Mouse (Mus musculus): Measurements from ENCODE around the gene Kin. TPM values are rescaled to one million over a fixed set of nuclear protein-coding genes. Genes with fewer than 3 reads are reported as not detected.

The Kin gene
- polyA plus RNA-seq, 1 experiment from 2014 or later, result 29.2 TPM

GRCm38 (mm10) chr2:10082737-10083136 lies 2.3 kb downstream of the Kin start:
- 63% methylated on average over 1 of the region's 1 CpGs for WGBS
- no peak for ATAC-seq (ENCODE audit: insufficient read depth)

GRCm38 (mm10) chr2:10087256-10087850 lies 7.0 kb downstream of the Kin start:
- no peaks in the 10 kb centered on the region for H3K4me1 ChIP-seq (ENCODE audit: insufficient read depth)
- no peak overlapping the region for H3K9ac ChIP-seq
- no peak overlapping the region for H3K4me2 ChIP-seq
- H3K36me3 ChIP-seq (ENCODE audit: insufficient read depth), result peaks cover 64% of the 10 kb centered on the region
- ATAC-seq (ENCODE audit: insufficient read depth), result no peak
- no peak for TF ChIP-seq CTCF (IDR thresholded peaks at IDR 0.05; ENCODE audit: low read depth)
- H3K27me3 ChIP-seq (ENCODE audit: insufficient read depth, low read length), result no peaks in the 10 kb centered on the region
- no peak overlapping the region for H3K27ac ChIP-seq (ENCODE audit: low read depth)
- no peak overlapping the region for H3K4me3 ChIP-seq (ENCODE audit: low read depth, low read length)
- no peak for DNase-seq
- no peaks in the 10 kb centered on the region for H3K9me3 ChIP-seq (ENCODE audit: low read depth, low read length)
- 82% methylated on average over 8 of the region's 8 CpGs for WGBS

More at GRCm38 (mm10) chr2:10082737-10083136, 2.3 kb downstream of the Kin start:
- H3K27me3 ChIP-seq (ENCODE audit: insufficient read depth, low read length), result no peaks in the 10 kb centered on the region
- no peak overlapping the region for H3K9ac ChIP-seq
- no peak overlapping the region for H3K4me3 ChIP-seq (ENCODE audit: low read depth, low read length)
- TF ChIP-seq CTCF (IDR thresholded peaks at IDR 0.05; ENCODE audit: low read depth), result no peak
- peaks cover 16% of the 10 kb centered on the region for H3K4me1 ChIP-seq (ENCODE audit: insufficient read depth)
- DNase-seq, result no peak
- no peak overlapping the region for H3K27ac ChIP-seq (ENCODE audit: low read depth)
- peaks cover 19% of the 10 kb centered on the region for H3K36me3 ChIP-seq (ENCODE audit: insufficient read depth)
- H3K4me2 ChIP-seq, result no peak overlapping the region
- H3K9me3 ChIP-seq (ENCODE audit: low read depth, low read length), result no peaks in the 10 kb centered on the region

GRCm38 (mm10) chr2:10094327-10095100 lies 14.1 kb downstream of the Kin start:
- Histone ChIP-seq H3K27me3 (ENCODE audit: insufficient read depth, low read length) (no peaks in the 10 kb centered on the region), H3K9ac (no peak overlapping the region), H3K4me1 (ENCODE audit: insufficient read depth) (no peaks in the 10 kb centered on the region), H3K4me3 (ENCODE audit: low read depth, low read length) (no peak overlapping the region), H3K4me2 (no peak overlapping the region), H3K27ac (ENCODE audit: low read depth) (no peak overlapping the region), H3K36me3 (ENCODE audit: insufficient read depth) (peaks cover 34% of the 10 kb centered on the region), H3K9me3 (ENCODE audit: low read depth, low read length) (no peaks in the 10 kb centered on the region)
- no peak for ATAC-seq (ENCODE audit: insufficient read depth)
- TF ChIP-seq CTCF (IDR thresholded peaks at IDR 0.05; ENCODE audit: low read depth), result no peak
- no peak for DNase-seq
- 75% methylated on average over 14 of the region's 14 CpGs for WGBS

- peak; percentile 32; the same call in 1 of the 2 replicates for ATAC-seq (ENCODE audit: insufficient read depth)
- DNase-seq, result peak; percentile 81
- Histone ChIP-seq H3K27ac (ENCODE audit: low read depth) (no peak overlapping the region), H3K27me3 (ENCODE audit: insufficient read depth, low read length) (no peaks in the 10 kb centered on the region), H3K4me3 (ENCODE audit: low read depth, low read length) (no peak overlapping the region), H3K4me2 (no peak overlapping the region), H3K9ac (no peak overlapping the region), H3K4me1 (ENCODE audit: insufficient read depth) (no peaks in the 10 kb centered on the region), H3K36me3 (ENCODE audit: insufficient read depth) (no peaks in the 10 kb centered on the region), H3K9me3 (ENCODE audit: low read depth, low read length) (no peaks in the 10 kb centered on the region)
- peak; percentile 74 for TF ChIP-seq CTCF (IDR thresholded peaks at IDR 0.05; ENCODE audit: low read depth)
- WGBS, result 31% methylated on average over 9 of the region's 9 CpGs
These were observed 18.3 kb downstream of the Kin start for GRCm38 (mm10) chr2:10098598-10099215.

- Histone ChIP-seq H3K27me3 (ENCODE audit: insufficient read depth, low read length) (no peaks in the 10 kb centered on the region), H3K36me3 (ENCODE audit: insufficient read depth) (no peaks in the 10 kb centered on the region), H3K4me3 (ENCODE audit: low read depth, low read length) (no peak overlapping the region), H3K9ac (no peak overlapping the region), H3K27ac (ENCODE audit: low read depth) (no peak overlapping the region), H3K4me1 (ENCODE audit: insufficient read depth) (no peaks in the 10 kb centered on the region), H3K9me3 (ENCODE audit: low read depth, low read length) (no peaks in the 10 kb centered on the region), H3K4me2 (no peak overlapping the region)
- TF ChIP-seq CTCF (IDR thresholded peaks at IDR 0.05; ENCODE audit: low read depth), result no peak
- 43% methylated on average over 2 of the region's 2 CpGs for WGBS
- ATAC-seq (ENCODE audit: insufficient read depth) (no peak), DNase-seq (no peak)
These were observed 20.1 kb downstream of the Kin start for GRCm38 (mm10) chr2:10100471-10100870.

- no peak overlapping the region for H3K9ac ChIP-seq
- DNase-seq (peak; percentile 70), ATAC-seq (ENCODE audit: insufficient read depth) (peak; percentile 18; the same call in 1 of the 2 replicates)
- peak; percentile 89 for TF ChIP-seq CTCF (IDR thresholded peaks at IDR 0.05; ENCODE audit: low read depth)
- no peak overlapping the region for H3K4me3 ChIP-seq (ENCODE audit: low read depth, low read length)
- H3K4me1 ChIP-seq (ENCODE audit: insufficient read depth), result no peaks in the 10 kb centered on the region
- no peaks in the 10 kb centered on the region for H3K27me3 ChIP-seq (ENCODE audit: insufficient read depth, low read length)
- H3K36me3 ChIP-seq (ENCODE audit: insufficient read depth), result no peaks in the 10 kb centered on the region
- no peaks in the 10 kb centered on the region for H3K9me3 ChIP-seq (ENCODE audit: low read depth, low read length)
- no peak overlapping the region for H3K4me2 ChIP-seq
- 42% methylated on average over 6 of the region's 6 CpGs for WGBS
- H3K27ac ChIP-seq (ENCODE audit: low read depth), result no peak overlapping the region
These were observed 20.8 kb downstream of the Kin start for GRCm38 (mm10) chr2:10101180-10101579.

All from lung, embryonic 14.5 days (tissue).